In genomic region chr19:54117676-54118075, GRCm38 (mm10) we compare ENCODE assay signal across 17 mouse cellular contexts.
"Had no signal": no experiment of that assay in that cellular context is flagged by ENCODE, and none has a peak within 500 bp of the region (broad histone marks: within the 10 kb centered on the region; RNA-seq: fewer than 3 reads in every experiment).

No protein-coding gene starts in this region.

- ATAC-seq: midbrain, embryonic 13.5 days; midbrain, embryonic 16.5 days had no signal

- DNase-seq: kidney, postnatal 25 days; layer of hippocampus, adult 9-11 months; liver, embryonic 13.5 days; lung, adult 2 months; lung, postnatal 14 days; lung, postnatal 4 days; retina, postnatal 1 day; right cerebral cortex, postnatal 25 days; spleen, adult 18-20 months; thymus, postnatal 25 days had no signal

- H3K4me2 ChIP-seq: liver, embryonic 13.5 days; midbrain, embryonic 13.5 days; neural tube, embryonic 12.5 days; stomach, embryonic 15.5 days had no signal

- H3K4me3 ChIP-seq: layer of hippocampus, adult 2 months; left cerebral cortex, adult 2 months; liver, embryonic 13.5 days; midbrain, embryonic 13.5 days; neural tube, embryonic 12.5 days; stomach, embryonic 15.5 days had no signal

- H3K36me3 ChIP-seq: liver, embryonic 13.5 days; midbrain, embryonic 13.5 days; neural tube, embryonic 12.5 days; stomach, embryonic 15.5 days had no signal

- H3K27ac ChIP-seq: kidney, postnatal 0 days; layer of hippocampus, adult 2 months; left cerebral cortex, adult 2 months; liver, embryonic 13.5 days; midbrain, embryonic 13.5 days; neural tube, embryonic 12.5 days; stomach, embryonic 15.5 days had no signal

- H3K9ac ChIP-seq: liver, embryonic 13.5 days; midbrain, embryonic 13.5 days; neural tube, embryonic 12.5 days; stomach, embryonic 15.5 days had no signal

- H3K9me3 ChIP-seq: liver, embryonic 13.5 days; midbrain, embryonic 13.5 days; neural tube, embryonic 12.5 days; stomach, embryonic 15.5 days had no signal

- H3K27me3 ChIP-seq: neural tube, embryonic 12.5 days; stomach, embryonic 15.5 days had no signal
